Mouse (Mus musculus): ENCODE data around the gene Jtb. TPM values are rescaled to one million over a fixed set of nuclear protein-coding genes. Genes with fewer than 3 reads are reported as not detected.

Jtb gene
- polyA plus RNA-seq, 1 experiment from 2014 or later: 88.6 TPM

DNA sequence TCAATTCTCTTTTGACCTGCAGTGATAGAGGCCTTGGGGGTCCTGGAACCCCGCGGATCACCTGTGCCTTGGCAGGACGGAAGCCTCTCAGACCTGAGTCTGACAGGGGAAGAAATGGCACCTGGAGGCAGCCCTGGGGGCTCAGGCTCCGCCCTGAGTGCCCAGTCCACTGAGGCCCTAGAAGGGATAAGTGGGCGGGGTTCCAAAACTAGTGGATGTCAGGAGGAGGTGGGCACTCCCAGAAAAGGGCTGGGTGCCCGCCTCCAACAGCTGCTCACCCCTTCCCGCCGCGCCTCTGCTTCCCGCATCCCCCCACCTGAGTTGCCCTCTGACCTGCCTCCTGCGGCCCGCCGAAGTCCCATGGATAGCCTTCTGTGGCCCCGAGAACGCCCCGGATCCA is 45.5 kb downstream of the Jtb start:
- Histone ChIP-seq H3K27me3 (no peaks in the 10 kb centered on the region), H3K4me1 (replicated peaks) (no peaks in the 10 kb centered on the region), H3K4me3 (replicated peaks) (no peak overlapping the region), H3K36me3 (peaks cover 91% of the 10 kb centered on the region), H3K9me3 (no peaks in the 10 kb centered on the region), H3K27ac (no peak overlapping the region), H3K9ac (replicated peaks) (no peak overlapping the region), H3K4me2 (no peak overlapping the region)
- 48% methylated on average over 16 of the region's 16 CpGs for WGBS
- no peak for ATAC-seq (ENCODE audit: insufficient number of reproducible peaks, insufficient read depth, low FRiP score, low TSS enrichment, low read depth)

DNA sequence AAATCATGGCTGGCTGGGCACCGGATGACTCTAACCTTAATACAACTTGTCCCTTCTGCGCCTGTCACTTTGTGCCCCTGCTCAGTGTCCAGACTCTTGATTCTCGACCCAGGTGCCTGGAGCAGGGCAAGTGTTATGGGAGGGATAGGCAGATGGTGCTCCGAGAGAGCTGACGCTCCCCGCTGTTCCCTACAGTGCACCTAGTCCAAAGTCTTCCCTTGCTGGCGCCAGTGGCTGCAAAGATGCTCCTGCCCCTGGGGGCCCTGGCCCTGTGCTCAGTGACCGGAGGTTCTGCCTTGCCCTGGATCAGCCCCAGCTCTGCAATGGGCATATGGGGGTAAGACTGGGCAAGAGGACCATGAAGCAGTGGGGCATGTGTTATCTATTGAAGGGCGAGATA is 46.4 kb downstream of the Jtb start:
- H3K27me3 ChIP-seq: no peaks in the 10 kb centered on the region
- WGBS: 94% methylated on average over 9 of the region's 9 CpGs
- no peak overlapping the region for H3K27ac ChIP-seq
- H3K9ac ChIP-seq (replicated peaks): no peak overlapping the region
- no peaks in the 10 kb centered on the region for H3K9me3 ChIP-seq
- no peak overlapping the region for H3K4me2 ChIP-seq
- H3K4me3 ChIP-seq (replicated peaks): no peak overlapping the region
- peaks cover 82% of the 10 kb centered on the region for H3K36me3 ChIP-seq
- no peak for ATAC-seq (ENCODE audit: insufficient number of reproducible peaks, insufficient read depth, low FRiP score, low TSS enrichment, low read depth)
- H3K4me1 ChIP-seq (replicated peaks): no peaks in the 10 kb centered on the region

DNA sequence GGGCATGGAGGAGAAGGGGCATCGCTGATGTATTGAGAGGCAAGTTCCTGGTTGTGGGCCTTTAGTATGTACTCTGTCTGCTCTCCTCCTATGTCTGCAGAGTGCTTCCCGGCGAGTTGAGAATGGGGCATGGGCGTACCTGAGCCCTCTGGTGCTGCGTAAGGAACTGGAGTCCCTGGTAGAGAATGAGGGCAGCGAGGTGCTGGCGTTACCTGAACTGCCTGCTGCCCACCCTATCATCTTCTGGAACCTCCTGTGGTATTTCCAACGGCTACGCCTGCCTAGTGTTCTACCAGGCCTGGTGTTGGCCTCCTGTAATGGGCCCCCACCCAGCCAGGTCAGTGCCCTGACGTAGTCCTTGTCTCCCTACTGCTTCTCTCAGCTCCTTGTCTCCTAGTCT is 46.8 kb downstream of the Jtb start:
- H3K36me3 ChIP-seq: peaks cover 78% of the 10 kb centered on the region
- no peak overlapping the region for H3K4me2 ChIP-seq
- no peaks in the 10 kb centered on the region for H3K9me3 ChIP-seq
- no peak overlapping the region for H3K4me3 ChIP-seq (replicated peaks)
- no peaks in the 10 kb centered on the region for H3K4me1 ChIP-seq (replicated peaks)
- no peak overlapping the region for H3K9ac ChIP-seq (replicated peaks)
- no peaks in the 10 kb centered on the region for H3K27me3 ChIP-seq
- no peak for ATAC-seq (ENCODE audit: insufficient number of reproducible peaks, insufficient read depth, low FRiP score, low TSS enrichment, low read depth)
- no peak overlapping the region for H3K27ac ChIP-seq
- WGBS: 91% methylated on average over 10 of the region's 10 CpGs

DNA sequence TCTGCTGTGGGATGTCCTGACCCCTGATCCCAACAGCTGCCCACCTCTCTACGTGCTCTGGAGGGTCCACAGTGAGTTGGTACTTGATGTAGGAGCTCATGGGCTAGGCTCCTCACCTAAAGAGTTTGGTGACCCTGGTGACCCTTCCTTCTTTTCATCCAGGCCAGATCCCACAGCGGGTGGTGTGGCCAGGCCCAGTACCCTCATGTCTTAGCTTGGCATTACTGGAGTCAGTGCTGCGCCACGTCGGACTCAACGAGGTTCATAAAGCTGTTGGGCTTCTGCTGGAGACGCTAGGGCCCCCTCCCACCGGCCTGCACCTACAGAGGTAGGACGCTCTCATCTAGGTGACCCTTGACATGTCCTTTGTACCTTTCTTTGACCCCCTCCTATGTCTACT is 47.8 kb downstream of the Jtb start:
- 91% methylated on average over 9 of the region's 9 CpGs for WGBS
- Histone ChIP-seq H3K36me3 (peaks cover 69% of the 10 kb centered on the region), H3K4me2 (no peak overlapping the region), H3K4me1 (replicated peaks) (no peaks in the 10 kb centered on the region), H3K9me3 (no peaks in the 10 kb centered on the region), H3K9ac (replicated peaks) (no peak overlapping the region), H3K27me3 (no peaks in the 10 kb centered on the region), H3K27ac (no peak overlapping the region), H3K4me3 (replicated peaks) (no peak overlapping the region)
- ATAC-seq (ENCODE audit: insufficient number of reproducible peaks, insufficient read depth, low FRiP score, low TSS enrichment, low read depth): no peak

DNA sequence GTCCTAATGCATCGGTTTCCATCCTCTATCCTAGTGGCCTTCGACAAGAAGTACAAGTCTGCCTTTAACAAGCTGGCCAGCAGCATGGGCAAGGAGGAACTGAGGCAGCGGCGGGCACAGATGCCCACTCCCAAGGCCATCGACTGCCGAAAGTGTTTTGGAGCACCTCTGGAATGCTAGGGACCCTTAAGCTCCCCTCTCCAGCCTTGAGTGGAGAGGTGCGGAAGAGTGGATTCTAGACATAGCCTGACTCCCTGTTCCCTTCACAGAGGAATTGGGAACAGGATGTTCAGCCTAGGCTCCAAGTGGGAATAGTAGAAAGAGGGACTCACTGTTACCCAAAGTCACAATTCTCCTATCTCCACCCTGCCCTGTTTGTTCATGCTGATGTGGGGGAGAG is 48.3 kb downstream of the Jtb start:
- H3K36me3 ChIP-seq: peaks cover 66% of the 10 kb centered on the region
- ATAC-seq (ENCODE audit: insufficient number of reproducible peaks, insufficient read depth, low FRiP score, low TSS enrichment, low read depth): no peak
- WGBS: 92% methylated on average over 7 of the region's 7 CpGs

DNA sequence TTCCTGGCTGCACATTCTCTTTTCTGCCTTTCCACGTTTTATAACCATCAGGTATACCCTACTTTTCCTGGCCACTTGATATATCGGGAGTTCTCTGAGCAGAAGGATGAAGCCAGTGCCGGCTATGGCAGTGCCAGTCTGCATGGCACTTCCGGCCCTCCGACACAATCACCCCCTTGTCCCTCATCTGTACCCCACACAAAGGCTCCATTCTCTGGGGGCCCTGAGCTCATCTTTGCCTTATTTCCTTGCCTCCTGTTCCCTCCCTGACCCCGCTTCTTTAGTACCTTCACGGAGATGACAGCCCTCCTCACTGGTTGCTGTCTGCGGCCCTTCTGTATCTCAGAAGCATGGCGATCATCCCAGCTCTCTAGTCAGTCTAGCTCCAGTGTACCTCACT is 49.3 kb downstream of the Jtb start:
- Histone ChIP-seq H3K9me3 (no peaks in the 10 kb centered on the region), H3K9ac (replicated peaks) (no peak overlapping the region), H3K4me2 (no peak overlapping the region), H3K27ac (no peak overlapping the region), H3K27me3 (no peaks in the 10 kb centered on the region), H3K36me3 (peaks cover 57% of the 10 kb centered on the region), H3K4me3 (replicated peaks) (no peak overlapping the region), H3K4me1 (replicated peaks) (no peaks in the 10 kb centered on the region)
- ATAC-seq (ENCODE audit: insufficient number of reproducible peaks, insufficient read depth, low FRiP score, low TSS enrichment, low read depth): no peak
- WGBS: 90% methylated on average over 9 of the region's 9 CpGs

More for the DNA sequence above, 48.3 kb downstream of the Jtb start:
- no peaks in the 10 kb centered on the region for H3K27me3 ChIP-seq
- no peaks in the 10 kb centered on the region for H3K4me1 ChIP-seq (replicated peaks)
- no peak overlapping the region for H3K4me2 ChIP-seq
- H3K9me3 ChIP-seq: no peaks in the 10 kb centered on the region
- no peak overlapping the region for H3K4me3 ChIP-seq (replicated peaks)
- H3K27ac ChIP-seq: no peak overlapping the region
- H3K9ac ChIP-seq (replicated peaks): no peak overlapping the region

DNA sequence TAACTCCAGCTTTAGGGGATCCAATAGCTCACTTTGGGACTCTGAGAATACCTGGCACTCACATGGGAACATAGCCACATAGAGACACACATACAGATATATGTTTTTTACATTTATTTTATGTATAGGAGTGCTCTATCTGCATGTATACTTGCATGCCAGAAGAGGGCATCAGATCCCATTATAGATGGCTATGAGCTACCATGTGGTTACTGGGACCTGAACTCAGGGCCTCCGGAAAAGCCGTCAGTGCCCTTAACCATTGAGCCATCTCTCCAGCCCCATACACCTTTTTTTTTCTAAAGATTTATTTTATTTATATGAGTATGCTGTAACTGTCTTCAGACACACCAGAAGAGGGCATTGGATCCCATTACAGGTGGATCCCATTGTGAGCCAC is 52.8 kb downstream of the Jtb start:
- H3K9ac ChIP-seq (replicated peaks): no peak overlapping the region
- H3K4me3 ChIP-seq (replicated peaks): no peak overlapping the region
- H3K9me3 ChIP-seq: no peaks in the 10 kb centered on the region
- H3K4me2 ChIP-seq: no peak overlapping the region
- H3K36me3 ChIP-seq: peaks cover 22% of the 10 kb centered on the region
- no peaks in the 10 kb centered on the region for H3K4me1 ChIP-seq (replicated peaks)
- ATAC-seq (ENCODE audit: insufficient number of reproducible peaks, insufficient read depth, low FRiP score, low TSS enrichment, low read depth): no peak
- 93% methylated on average over 2 of the region's 2 CpGs for WGBS
- H3K27ac ChIP-seq: no peak overlapping the region
- H3K27me3 ChIP-seq: no peaks in the 10 kb centered on the region

Small RNA genes lying within 50 kb of the gene (microRNA-seq; reads per million reads assigned to microRNA genes)
- gene Mir7012: not detected

Other genes starting within 250 kb of the Jtb start
- gene Hax1, start 232.8 kb upstream of the Jtb start, polyA plus RNA-seq (2016; fragmentation: Nextera tagmentation; extraction: Ambion mirVana): 201 and 202 TPM in 2 replicates
- gene 4933434E20Rik, start 180.0 kb upstream of the Jtb start, polyA plus RNA-seq (2016; fragmentation: Nextera tagmentation; extraction: Ambion mirVana): 143 and 166 TPM in 2 replicates
- gene Ubap2l, start 179.0 kb upstream of the Jtb start, polyA plus RNA-seq (2016; fragmentation: Nextera tagmentation; extraction: Ambion mirVana): 191 and 212 TPM in 2 replicates
- 516 and 518 TPM in 2 replicates for gene Tpm3, start 158.9 kb upstream of the Jtb start, polyA plus RNA-seq (2016; fragmentation: Nextera tagmentation; extraction: Ambion mirVana)
- 0.44 and 0.50 TPM in 2 replicates for gene Nup210l, start 127.5 kb upstream of the Jtb start, polyA plus RNA-seq (2016; fragmentation: Nextera tagmentation; extraction: Ambion mirVana)
- 1,443 and 1,486 TPM in 2 replicates for gene Rps27, start 17.9 kb upstream of the Jtb start, polyA plus RNA-seq (2016; fragmentation: Nextera tagmentation; extraction: Ambion mirVana)
- gene Rab13, start 17.9 kb upstream of the Jtb start, polyA plus RNA-seq (2016; fragmentation: Nextera tagmentation; extraction: Ambion mirVana): 28.2 and 29.8 TPM in 2 replicates
- gene Creb3l4, start 11.9 kb downstream of the Jtb start, polyA plus RNA-seq (2016; fragmentation: Nextera tagmentation; extraction: Ambion mirVana): 11.7 and 12.9 TPM in 2 replicates
- 56.8 and 62.0 TPM in 2 replicates for gene Slc39a1, start 16.6 kb downstream of the Jtb start, polyA plus RNA-seq (2016; fragmentation: Nextera tagmentation; extraction: Ambion mirVana)
- gene Crtc2, start 22.6 kb downstream of the Jtb start, polyA plus RNA-seq (2016; fragmentation: Nextera tagmentation; extraction: Ambion mirVana): 18.6 and 30.3 TPM in 2 replicates
- gene Dennd4b, start 33.6 kb downstream of the Jtb start, polyA plus RNA-seq (2016; fragmentation: Nextera tagmentation; extraction: Ambion mirVana): 5.7 and 5.9 TPM in 2 replicates
- 17.7 and 19.5 TPM in 2 replicates for gene Gatad2b, start 61.6 kb downstream of the Jtb start, polyA plus RNA-seq (2016; fragmentation: Nextera tagmentation; extraction: Ambion mirVana)
- 43.6 and 43.8 TPM in 2 replicates for gene Slc27a3, start 158.3 kb downstream of the Jtb start, polyA plus RNA-seq (2016; fragmentation: Nextera tagmentation; extraction: Ambion mirVana)
- gene Ints3, start 202.0 kb downstream of the Jtb start, polyA plus RNA-seq (2016; fragmentation: Nextera tagmentation; extraction: Ambion mirVana): 43.4 and 44.5 TPM in 2 replicates
- 2.7 and 3.8 TPM in 2 replicates for gene Npr1, start 234.3 kb downstream of the Jtb start, polyA plus RNA-seq (2016; fragmentation: Nextera tagmentation; extraction: Ambion mirVana)
- gene Ilf2, start 244.5 kb downstream of the Jtb start, polyA plus RNA-seq (2016; fragmentation: Nextera tagmentation; extraction: Ambion mirVana): 329 and 362 TPM in 2 replicates